In genomic region chr9:44721154-44721876, GRCm38 (mm10) we compare ENCODE assay signal across 8 mouse cellular contexts. TPM values are rescaled to one million over a fixed set of nuclear protein-coding genes. Genes with fewer than 3 reads are reported as not detected.
A peak's percentile ranks its signal among the peaks of the same experiment; 100 is the strongest.
DNase-seq lines count a peak whose midpoint lies in the region; ATAC-seq and TF ChIP-seq lines count a peak whose summit lies in the region.

No protein-coding gene starts in this region.

- no peaks in the 10 kb centered on the region for H3K36me3 ChIP-seq in G1E (replicated peaks)
- H3K36me3 ChIP-seq in forebrain, embryonic 15.5 days = peaks cover 5% of the 10 kb centered on the region
- 0 out of 2 replicates have a peak, but pooled peaks cover under 1% of the 10 kb centered on the region for H3K36me3 ChIP-seq in neural tube, embryonic 14.5 days (ENCODE audit: control insufficient read depth, insufficient read depth, low read length)

- ATAC-seq in G1E (ENCODE audit: extremely low read depth, insufficient number of reproducible peaks, low FRiP score, poor library complexity, severe bottlenecking) = peak; percentile 65; the same call in 1 of the 2 replicates
- ATAC-seq in forebrain, embryonic 15.5 days (replicated peaks) = peak; percentile 84
- peak; percentile 80 for ATAC-seq in neural tube, embryonic 14.5 days (ENCODE audit: low read depth)

- WGBS in forebrain, embryonic 15.5 days = 2% methylated on average over 37 of the region's 40 CpGs
- WGBS in neural tube, embryonic 14.5 days = under 1% methylated on average over 37 of the region's 40 CpGs

- H3K9ac ChIP-seq in forebrain, embryonic 15.5 days (replicated peaks) = peak overlapping the region; percentile 74
- peak overlapping the region; percentile 88 for H3K9ac ChIP-seq in neural tube, embryonic 14.5 days (replicated peaks; ENCODE audit: low read depth, low read length)

- no peak for TF ChIP-seq CTCF in G1E (IDR thresholded peaks at IDR 0.05; ENCODE audit: low read depth, low read length)

- H3K4me1 ChIP-seq in G1E (ENCODE audit: insufficient read depth, low read depth, low read length) = peaks cover 65% of the 10 kb centered on the region
- H3K4me1 ChIP-seq in forebrain, embryonic 15.5 days = peaks cover 65% of the 10 kb centered on the region
- peaks cover 43% of the 10 kb centered on the region for H3K4me1 ChIP-seq in neural tube, embryonic 14.5 days (ENCODE audit: control insufficient read depth, insufficient read depth, low read length)

- peak overlapping the region; percentile 87 for H3K4me2 ChIP-seq in forebrain, embryonic 15.5 days (replicated peaks)
- H3K4me2 ChIP-seq in neural tube, embryonic 14.5 days (ENCODE audit: low read depth, low read length) = peak overlapping the region; percentile 84

- peaks cover 79% of the 10 kb centered on the region for H3K27me3 ChIP-seq in G1E (ENCODE audit: insufficient read depth, low read length)
- no peaks in the 10 kb centered on the region for H3K27me3 ChIP-seq in forebrain, embryonic 15.5 days
- H3K27me3 ChIP-seq in neural tube, embryonic 14.5 days (ENCODE audit: control insufficient read depth, insufficient read depth, low read length) = no peaks in the 10 kb centered on the region

- no peaks in the 10 kb centered on the region for H3K9me3 ChIP-seq in G1E (replicated peaks)
- H3K9me3 ChIP-seq in forebrain, embryonic 15.5 days = no peaks in the 10 kb centered on the region
- no peaks in the 10 kb centered on the region for H3K9me3 ChIP-seq in neural tube, embryonic 14.5 days (ENCODE audit: control insufficient read depth, low read length)

- DNase-seq in G1E (ENCODE audit: low spot score) = peak; percentile 73
- DNase-seq in cerebellum, adult 11 months = peak; percentile 92
- DNase-seq in heart, postnatal 25 days (ENCODE audit: low spot score) = peak; percentile 87
- peak; percentile 84 to 85 for DNase-seq in layer of hippocampus, adult 18-20 months (ENCODE audit: low spot score in 2 of 2)
- peak; percentile 92 to 95 for DNase-seq in lung, adult 18-20 months
- DNase-seq in thymus, postnatal 25 days = peak; percentile 51

- peak overlapping the region; percentile 83 for H3K27ac ChIP-seq in forebrain, embryonic 15.5 days (replicated peaks)
- H3K27ac ChIP-seq in neural tube, embryonic 14.5 days (ENCODE audit: low read depth, low read length) = peak overlapping the region; percentile 72

- H3K4me3 ChIP-seq in G1E (ENCODE audit: low read depth, low read length) = peak overlapping the region; percentile 68
- peak overlapping the region; percentile 73 for H3K4me3 ChIP-seq in forebrain, embryonic 15.5 days
- peak overlapping the region; percentile 74 for H3K4me3 ChIP-seq in neural tube, embryonic 14.5 days (ENCODE audit: low read depth, low read length)

- intact Hi-C loops in heart, postnatal 25 days (cut with DNase I) = loop anchor here (5.0 kb wide), 1 partner anchor 46 kb away; the partner anchor contains the start of genes Arcn1 and Ift46

RNA-seq across cellular contexts. Expression of gene Phldb1, which starts 13.7 kb away (rescaled TPM):
- total RNA-seq in G1E (2014; fragmentation: Nextera tagmentation) (2.6 and 4.0 TPM in 2 replicates), G1E (2017) (6.4 and 7.4 TPM in 2 replicates)
- polyA plus RNA-seq in G1E (2012) = 8.1 and 8.8 TPM in 2 replicates
- polyA plus RNA-seq in forebrain, embryonic 15.5 days (2015; fragmentation: Nextera tagmentation; extraction: Ambion mirVana) = 46.4 and 50.0 TPM in 2 replicates
- 100 to 1,000 TPM; 115 to 121 TPM for total RNA-seq in heart, postnatal 25 days (2021)
- total RNA-seq in layer of hippocampus, adult 18-20 months (2021) = 10 to 100 TPM; 62.4 to 84.0 TPM
- 38.8 and 45.5 TPM in 2 replicates for polyA plus RNA-seq in neural tube, embryonic 14.5 days (2014; fragmentation: Nextera tagmentation; extraction: Ambion mirVana)

RNA-seq across cellular contexts. Expression of gene Arcn1, which starts 46.3 kb away (rescaled TPM):
- total RNA-seq in G1E (2014; fragmentation: Nextera tagmentation) (239 and 270 TPM in 2 replicates), G1E (2017) (124 and 134 TPM in 2 replicates)
- 14.5 and 16.7 TPM in 2 replicates for polyA plus RNA-seq in G1E (2012)
- 134 and 139 TPM in 2 replicates for polyA plus RNA-seq in forebrain, embryonic 15.5 days (2015; fragmentation: Nextera tagmentation; extraction: Ambion mirVana)
- 10 to 100 TPM; 85.4 to 85.5 TPM for total RNA-seq in heart, postnatal 25 days (2021)
- total RNA-seq in layer of hippocampus, adult 18-20 months (2021) = 100 to 1,000 TPM in 1 of 2 experiments, 10 to 100 TPM in 1; 97.1 to 103 TPM
- 153 and 177 TPM in 2 replicates for polyA plus RNA-seq in neural tube, embryonic 14.5 days (2014; fragmentation: Nextera tagmentation; extraction: Ambion mirVana)

RNA-seq across cellular contexts. Expression of gene Ift46, which starts 46.4 kb away (rescaled TPM):
- total RNA-seq in G1E (2014; fragmentation: Nextera tagmentation) = 78.2 and 90.8 TPM in 2 replicates
- total RNA-seq in G1E (2017) = 32.5 and 32.8 TPM in 2 replicates
- 1.6 and 1.8 TPM in 2 replicates for polyA plus RNA-seq in G1E (2012)
- polyA plus RNA-seq in forebrain, embryonic 15.5 days (2015; fragmentation: Nextera tagmentation; extraction: Ambion mirVana) = 174 and 179 TPM in 2 replicates
- 10 to 100 TPM; 32.0 to 39.5 TPM for total RNA-seq in heart, postnatal 25 days (2021)
- 10 to 100 TPM; 65.2 to 78.9 TPM for total RNA-seq in layer of hippocampus, adult 18-20 months (2021)
- polyA plus RNA-seq in neural tube, embryonic 14.5 days (2014; fragmentation: Nextera tagmentation; extraction: Ambion mirVana) = 160 and 170 TPM in 2 replicates

RNA-seq across cellular contexts. Expression of gene Treh, which starts 48.3 kb away (rescaled TPM):
- not detected in 2 replicates for total RNA-seq in G1E (2014; fragmentation: Nextera tagmentation)
- not detected in 2 replicates for total RNA-seq in G1E (2017)
- not detected in 2 replicates for polyA plus RNA-seq in G1E (2012)
- not detected in 2 replicates for polyA plus RNA-seq in forebrain, embryonic 15.5 days (2015; fragmentation: Nextera tagmentation; extraction: Ambion mirVana)
- not detected for total RNA-seq in heart, postnatal 25 days (2021)
- total RNA-seq in layer of hippocampus, adult 18-20 months (2021) = not detected
- not detected in 2 replicates for polyA plus RNA-seq in neural tube, embryonic 14.5 days (2014; fragmentation: Nextera tagmentation; extraction: Ambion mirVana)

Comparison
In these comparisons a context has a peak if more than half of its experiments do, and no peak if none do; other contexts are left out.
1. Peak in every context shown above with its lines: DNase-seq, ATAC-seq, H3K4me3 ChIP-seq and H3K27ac ChIP-seq.
2. RNA of gene Phldb1, which starts 13.7 kb away (total RNA-seq): 115 to 121 TPM in heart, postnatal 25 days and 62.4 to 84.0 TPM in layer of hippocampus, adult 18-20 months; 2.6 to 7.4 TPM in G1E; every median in the first group is over 4 times any median in the second.